Mouse (Mus musculus) urinary bladder, postnatal 36 days (tissue): ENCODE data around the gene Caskin1.

Source experiments
- DNase-seq, 2 experiments: peaks; one replicate each; pipeline ENCODE4 v3.0.0; 2022; ENCODE audit warnings: low spot score in 2 of 2, mixed read lengths in 1 of 2

Gene Caskin1

GRCm38 (mm10) chr17:24531064-24531463, 42.7 kb downstream of the Caskin1 start:
- DNase-seq, result no peak

GRCm38 (mm10) chr17:24532045-24532444, 43.6 kb downstream of the Caskin1 start:
- DNase-seq, result no peak

- peak; percentile 72 to 80 for DNase-seq
Measured at GRCm38 (mm10) chr17:24533099-24533992, 44.9 kb downstream of the Caskin1 start.

- no peak for DNase-seq
Measured at GRCm38 (mm10) chr17:24534160-24534718, 45.8 kb downstream of the Caskin1 start, which contains the start of gene Rab26. Gene Rab26 (minus strand): TSS chr17:24534210.

GRCm38 (mm10) chr17:24535300-24535699, 46.9 kb downstream of the Caskin1 start:
- DNase-seq, result no peak

- DNase-seq, result no peak
Measured at GRCm38 (mm10) chr17:24537536-24537935, 49.1 kb downstream of the Caskin1 start.

GRCm38 (mm10) chr17:24538950-24539349, 50.5 kb downstream of the Caskin1 start:
- no peak for DNase-seq

GRCm38 (mm10) chr17:24540375-24540774, 52.0 kb downstream of the Caskin1 start:
- no peak for DNase-seq

GRCm38 (mm10) chr17:24544613-24545012, 56.2 kb downstream of the Caskin1 start:
- no peak for DNase-seq

GRCm38 (mm10) chr17:24545247-24545646, 56.8 kb downstream of the Caskin1 start:
- no peak for DNase-seq

- no peak for DNase-seq
Measured at GRCm38 (mm10) chr17:24546234-24546633, 57.8 kb downstream of the Caskin1 start.

GRCm38 (mm10) chr17:24548435-24548834, 60.0 kb downstream of the Caskin1 start:
- no peak for DNase-seq

GRCm38 (mm10) chr17:24548921-24549617, 60.7 kb downstream of the Caskin1 start:
- peak; percentile 52 to 68 for DNase-seq

GRCm38 (mm10) chr17:24549618-24550415, 61.4 kb downstream of the Caskin1 start, which contains the start of gene Pkd1:
Gene Pkd1 (plus strand): TSS chr17:24549834.
- DNase-seq, result peak; percentile 99

- peak; percentile 70 to 77 for DNase-seq
Measured at GRCm38 (mm10) chr17:24550416-24551049, 62.1 kb downstream of the Caskin1 start.

- no peak for DNase-seq
Measured at GRCm38 (mm10) chr17:24551050-24551444, 62.6 kb downstream of the Caskin1 start.

- DNase-seq, result peak; percentile 39 to 61
Measured at GRCm38 (mm10) chr17:24557091-24557490, 68.7 kb downstream of the Caskin1 start.
